Mouse (Mus musculus) right cerebral cortex, postnatal 10 days (tissue): ENCODE data around the gene Plin5.

Experiments used
- DNase-seq, 2 experiments: peaks; one replicate each; pipeline ENCODE4 v3.0.0; 2021; ENCODE audit warnings: low spot score in 2 of 2

Gene Plin5

GRCm38 (mm10) chr17:56117251-56117710, at the start of gene Plin5:
Gene Plin5, minus strand, starts transcription at chr17:56117596.
- DNase-seq = peak; percentile 72 to 78

DNA sequence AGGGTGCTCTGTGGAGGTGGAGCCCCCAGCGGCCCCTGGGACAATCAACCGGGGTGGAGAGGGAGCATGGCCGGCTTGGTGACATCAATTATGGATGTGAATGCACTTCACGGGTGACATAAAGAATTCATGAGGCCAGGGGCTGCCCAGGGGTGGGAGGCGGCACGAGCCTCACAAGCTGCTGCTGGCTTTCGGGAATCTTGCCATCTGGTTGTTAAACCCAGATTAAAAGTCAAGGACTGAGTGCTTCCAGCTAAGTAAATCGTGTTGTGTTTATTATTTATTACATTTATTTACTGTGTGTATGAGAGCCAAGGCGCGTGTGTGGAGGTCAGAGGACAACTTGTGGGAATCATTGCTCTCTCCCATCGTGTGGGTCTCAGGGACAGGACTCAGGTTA, 48.3 kb upstream of the Plin5 start:
- no peak for DNase-seq

- DNase-seq = no peak
These were observed 47.1 kb upstream of the Plin5 start for GRCm38 (mm10) chr17:56164510-56164909.

GRCm38 (mm10) chr17:56163523-56164102, 46.2 kb upstream of the Plin5 start:
- no peak for DNase-seq

GRCm38 (mm10) chr17:56162231-56162774, 44.9 kb upstream of the Plin5 start, which contains the start of gene Tnfaip8l1:
Gene Tnfaip8l1, plus strand, starts transcription at chr17:56162477.
- DNase-seq = peak; percentile 98

- peak; percentile 51 to 62 for DNase-seq
These were observed 42.3 kb upstream of the Plin5 start for GRCm38 (mm10) chr17:56159729-56160128.

DNA sequence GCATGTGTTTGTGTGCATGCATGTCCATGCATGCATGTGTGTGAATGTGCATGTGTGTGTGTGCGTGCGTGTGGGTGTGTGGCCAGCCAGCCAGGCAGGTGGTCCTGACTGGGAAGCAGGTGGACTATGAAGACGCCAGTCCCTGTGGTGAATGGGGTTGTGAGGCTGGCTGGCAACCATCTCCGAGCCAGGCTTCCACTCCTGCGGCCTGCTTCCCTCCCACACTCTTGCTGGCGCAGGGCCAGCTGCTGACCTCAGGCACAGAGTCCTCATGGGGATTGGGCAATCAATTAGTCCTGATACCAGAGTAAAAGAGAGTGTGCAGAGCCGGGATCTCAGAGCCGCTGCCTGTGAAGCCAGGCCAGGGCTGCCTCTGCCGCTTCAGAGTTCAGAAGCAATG, 36.2 kb upstream of the Plin5 start:
- DNase-seq = peak; percentile 60 to 70

DNA sequence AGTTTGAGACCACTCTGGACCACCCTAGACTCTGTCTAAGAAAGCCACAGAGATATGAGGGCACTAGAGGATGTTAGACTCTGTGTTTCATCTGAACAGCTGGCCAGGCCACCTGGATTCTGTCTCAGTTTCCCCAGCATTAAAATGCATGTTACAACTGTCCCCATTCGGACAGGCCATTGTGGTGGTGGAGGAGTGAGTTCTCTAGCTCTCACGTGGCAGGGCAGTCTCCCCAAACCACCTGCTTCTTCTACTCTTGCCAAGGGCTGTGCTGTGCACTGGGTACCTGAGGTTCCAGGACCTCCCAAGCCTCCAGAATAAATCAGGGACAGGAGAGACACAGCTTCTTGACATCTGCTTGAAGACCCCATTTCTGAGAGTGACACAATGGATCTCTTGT, 32.5 kb upstream of the Plin5 start:
- no peak for DNase-seq

DNA sequence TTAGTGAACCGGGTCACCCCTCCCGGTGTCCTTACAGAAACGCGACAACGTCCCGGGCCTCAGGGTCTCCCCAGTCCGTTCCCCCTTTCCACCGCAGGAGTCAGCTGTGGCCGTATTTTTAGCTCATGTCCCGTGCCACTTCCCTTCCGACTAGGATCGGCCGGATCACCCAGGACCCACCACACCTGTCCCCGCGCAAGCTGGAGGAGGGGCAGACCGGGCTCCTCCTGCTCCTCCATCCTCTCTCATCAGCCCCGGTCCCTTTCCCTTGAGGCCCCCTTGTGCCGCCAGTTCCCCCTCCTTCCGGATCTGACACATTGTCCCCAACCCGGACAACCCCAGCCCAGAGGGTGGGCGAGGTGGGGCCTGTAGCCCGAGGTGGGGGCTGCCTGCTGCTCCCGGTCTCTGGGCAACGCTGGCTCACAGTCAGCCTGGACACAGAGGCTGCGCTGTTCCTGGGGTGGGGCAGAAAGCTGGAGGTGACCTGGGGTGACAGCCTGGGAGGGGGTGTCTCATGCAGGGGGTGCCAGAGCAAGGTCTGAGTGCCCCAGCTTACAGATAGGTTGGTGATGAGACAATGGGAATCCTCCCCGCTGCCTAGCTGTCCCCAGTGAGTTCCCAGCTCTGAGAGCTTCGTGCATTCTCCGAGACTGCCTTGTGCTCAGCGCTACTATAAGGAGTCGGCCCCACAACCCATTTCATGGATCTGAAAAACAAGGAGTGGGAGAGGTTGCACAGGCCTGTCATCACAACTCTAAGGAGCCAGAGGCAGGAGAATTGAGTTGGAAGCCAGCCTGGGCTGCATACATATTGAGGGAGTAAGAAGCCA, 31.6 kb upstream of the Plin5 start:
- DNase-seq = peak in 1 of 2 experiments; percentile 64

DNA sequence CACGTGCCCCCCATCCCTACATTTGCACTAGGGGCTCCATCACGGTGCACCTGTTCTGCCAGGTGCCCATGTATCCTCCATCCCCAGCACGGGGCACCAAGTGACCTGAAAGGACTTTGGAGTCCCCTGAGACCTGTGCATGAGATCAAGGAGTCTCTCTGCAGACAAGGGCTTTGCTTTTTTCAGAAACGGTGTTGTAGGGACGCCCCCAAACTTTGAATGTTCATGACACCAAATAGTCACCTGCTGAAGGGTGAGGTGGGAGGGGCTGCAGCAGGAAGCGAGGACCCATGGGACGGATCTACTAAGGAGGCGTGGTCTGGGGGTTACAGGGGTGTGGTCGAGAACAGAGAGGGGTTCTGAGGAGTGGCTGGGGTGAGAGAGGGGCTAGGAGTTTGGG, 30.9 kb upstream of the Plin5 start:
- DNase-seq = no peak

DNA sequence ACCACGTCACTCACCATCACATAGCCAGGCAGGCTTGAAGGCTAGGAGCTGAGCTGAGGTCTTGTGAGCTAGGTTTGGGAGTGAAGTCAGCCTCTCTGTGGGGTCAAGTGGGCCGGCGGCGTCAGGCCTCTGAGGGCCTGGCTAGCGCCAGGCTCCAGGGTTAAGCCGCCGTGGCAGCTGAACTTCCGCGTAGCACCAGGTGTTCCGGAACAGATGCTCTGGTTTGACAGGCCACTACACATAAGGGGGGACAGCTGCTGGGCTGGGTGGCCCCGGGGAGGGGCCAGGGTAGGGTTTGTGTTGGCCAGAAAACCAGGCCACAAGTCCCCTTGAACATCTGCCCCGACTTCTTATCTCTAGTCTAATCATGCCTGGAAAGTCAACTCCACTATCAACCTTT, 30.0 kb upstream of the Plin5 start:
- DNase-seq = no peak

- no peak for DNase-seq
These were observed 28.7 kb upstream of the Plin5 start for GRCm38 (mm10) chr17:56146131-56146530.

DNA sequence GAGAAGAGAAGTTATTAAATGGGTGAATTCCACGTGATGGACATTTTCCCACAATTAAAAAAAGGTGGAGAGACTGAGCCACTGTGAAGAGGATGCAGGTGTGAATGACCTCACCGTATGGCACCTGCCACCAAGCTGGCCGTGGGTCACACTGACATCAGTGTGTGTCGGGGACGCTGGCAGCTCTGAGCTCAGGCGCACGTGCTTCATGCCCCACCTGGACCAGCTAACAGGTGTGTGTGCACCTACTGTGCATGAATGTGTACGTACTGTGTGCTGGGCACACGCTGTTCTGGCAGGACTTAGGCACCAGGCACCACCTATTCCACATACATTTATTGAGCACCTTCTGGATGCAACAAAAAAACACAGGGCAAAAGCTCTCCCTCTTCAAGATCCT, 27.1 kb upstream of the Plin5 start:
- no peak for DNase-seq

GRCm38 (mm10) chr17:56141702-56142605, 24.6 kb upstream of the Plin5 start:
- peak; percentile 75 to 78 for DNase-seq

GRCm38 (mm10) chr17:56139858-56140595, 22.6 kb upstream of the Plin5 start, which contains the start of gene Sema6b:
Gene Sema6b, minus strand, starts transcription at chr17:56140343.
- DNase-seq = peak; percentile 84 to 89

DNA sequence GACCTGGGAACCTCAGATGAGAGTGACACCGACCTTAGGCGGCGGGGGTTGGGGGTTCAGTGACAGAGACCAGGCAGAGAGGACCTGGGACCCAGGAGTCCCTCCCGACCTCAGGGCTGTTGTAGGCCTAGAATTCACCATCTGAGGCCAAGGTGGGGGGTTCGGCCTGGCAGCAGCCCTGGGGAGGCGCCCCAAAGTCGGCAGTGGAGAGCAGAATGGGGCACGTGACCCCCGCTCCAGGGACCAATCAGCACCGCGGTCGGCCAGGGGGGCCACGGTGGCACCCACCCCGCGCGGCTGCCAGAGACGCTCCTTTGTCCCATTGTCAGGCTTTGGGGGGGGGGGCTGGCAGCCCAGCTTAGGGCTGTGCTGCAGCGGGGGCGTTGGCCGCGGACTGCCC, 22.0 kb upstream of the Plin5 start:
- DNase-seq = peak; percentile 70 to 75

DNA sequence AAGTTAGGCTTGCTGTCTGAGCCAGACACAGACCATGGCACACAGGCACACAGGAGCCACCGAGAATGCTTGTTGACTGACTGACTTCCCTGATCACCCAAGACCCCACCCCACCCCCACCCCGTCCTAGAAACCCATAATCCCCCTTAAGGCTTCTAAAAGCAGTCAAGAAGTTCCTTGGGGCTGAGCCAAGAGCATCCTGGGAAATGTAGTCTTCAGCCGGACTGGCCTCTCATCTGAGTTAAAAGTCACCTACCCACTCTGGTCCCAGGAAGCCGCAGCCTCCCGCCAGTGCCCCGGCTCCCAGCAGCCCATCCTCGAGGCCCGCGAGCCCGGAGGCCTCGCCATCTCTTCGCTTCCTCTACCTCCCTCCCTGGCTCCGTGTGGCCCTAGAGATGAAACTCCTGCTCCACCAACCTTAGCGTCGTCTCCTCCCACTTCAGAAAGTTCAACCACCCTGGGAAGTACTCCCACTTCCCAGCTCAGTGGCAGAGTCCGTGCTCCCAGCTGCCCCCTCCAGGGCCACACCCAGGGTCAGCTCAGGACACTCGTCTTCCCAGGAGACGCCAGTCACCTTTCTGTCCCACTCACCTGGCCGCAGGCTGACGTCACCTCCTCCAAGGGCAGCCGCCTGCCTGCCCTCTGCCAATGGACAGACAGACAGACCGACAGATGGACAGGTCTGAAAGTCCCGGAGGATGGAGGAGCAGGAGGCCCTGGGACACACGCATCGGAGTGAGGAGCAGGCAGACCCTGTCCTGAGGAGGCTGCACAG, 20.6 kb upstream of the Plin5 start:
- no peak for DNase-seq

- DNase-seq = no peak
These were observed 19.2 kb upstream of the Plin5 start for GRCm38 (mm10) chr17:56136558-56136957.

GRCm38 (mm10) chr17:56134463-56134971, 17.1 kb upstream of the Plin5 start:
- DNase-seq = peak in 1 of 2 experiments; percentile 43
